Mouse (Mus musculus): ENCODE data around the gene Mdm2.

- TF ChIP-seq CTCF (IDR thresholded peaks at IDR 0.05; ENCODE audit: insufficient read depth, low read depth, low read length), result no peak
- TF ChIP-seq POLR2A (IDR thresholded peaks at IDR 0.05; ENCODE audit: insufficient read depth, low read depth, low read length), result no peak
Measured at GRCm38 (mm10) chr10:117757796-117758342, 47.3 kb upstream of the Mdm2 start.

Data from olfactory bulb, adult 2 months (tissue).